Mouse (Mus musculus): Measurements from ENCODE around the gene Immp2l. TPM values are rescaled to one million over a fixed set of nuclear protein-coding genes. Genes with fewer than 3 reads are reported as not detected.

Gene Immp2l
- polyA plus RNA-seq, 1 experiment from 2014 or later, result 6.9 TPM

DNA sequence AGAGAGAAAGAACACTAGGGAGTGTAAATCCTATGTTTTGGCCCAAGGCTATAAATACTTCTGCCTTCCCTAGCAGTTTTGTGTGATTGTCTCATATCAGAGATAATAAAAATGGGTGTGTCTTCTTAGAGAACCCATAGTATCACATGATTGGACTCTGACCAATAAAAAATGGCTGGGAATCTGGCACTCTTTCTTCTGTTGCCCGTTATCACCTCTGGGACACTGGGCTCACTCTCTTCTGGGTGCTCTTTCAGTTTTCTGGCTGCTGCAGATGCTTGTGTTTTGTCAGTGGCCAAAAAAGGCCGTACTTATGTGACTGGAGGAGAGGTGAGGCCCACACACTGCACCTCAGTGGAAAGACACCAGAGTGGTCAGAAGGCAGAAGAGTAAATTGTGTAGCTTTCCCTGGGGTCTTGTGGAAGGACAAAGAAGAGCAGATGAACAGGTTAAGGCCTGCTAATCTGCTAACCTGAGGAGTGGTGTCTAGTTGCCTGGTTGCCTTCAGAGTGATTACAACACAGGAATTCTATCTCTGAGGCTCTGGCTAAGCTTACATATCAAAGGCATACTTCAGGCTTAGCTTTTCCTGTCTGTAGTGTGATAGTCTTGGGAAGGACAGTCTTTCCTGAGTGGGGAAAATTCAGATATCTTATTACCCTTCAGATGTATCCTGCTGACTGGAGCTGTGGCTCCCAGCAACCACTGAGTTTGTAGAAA lies 60.6 kb downstream of the Immp2l start:
- no peak overlapping the region for H3K9ac ChIP-seq (replicated peaks; ENCODE audit: low read depth, low read length)
- no peak overlapping the region for H3K27ac ChIP-seq (ENCODE audit: low read length)
- H3K9me3 ChIP-seq (ENCODE audit: control insufficient read depth, low read length), result no peaks in the 10 kb centered on the region
- H3K4me3 ChIP-seq (replicated peaks; ENCODE audit: low read length), result no peak overlapping the region
- ATAC-seq, result no peak
- no peaks in the 10 kb centered on the region for H3K4me1 ChIP-seq (replicated peaks; ENCODE audit: control insufficient read depth, insufficient read depth, low read length)
- 85% methylated on average over 2 of the region's 2 CpGs for WGBS
- no peaks in the 10 kb centered on the region for H3K36me3 ChIP-seq (ENCODE audit: control insufficient read depth, insufficient read depth)
- H3K27me3 ChIP-seq (replicated peaks; ENCODE audit: control insufficient read depth, insufficient read depth, low read length), result no peaks in the 10 kb centered on the region
- H3K4me2 ChIP-seq (ENCODE audit: low read length), result no peak overlapping the region

DNA sequence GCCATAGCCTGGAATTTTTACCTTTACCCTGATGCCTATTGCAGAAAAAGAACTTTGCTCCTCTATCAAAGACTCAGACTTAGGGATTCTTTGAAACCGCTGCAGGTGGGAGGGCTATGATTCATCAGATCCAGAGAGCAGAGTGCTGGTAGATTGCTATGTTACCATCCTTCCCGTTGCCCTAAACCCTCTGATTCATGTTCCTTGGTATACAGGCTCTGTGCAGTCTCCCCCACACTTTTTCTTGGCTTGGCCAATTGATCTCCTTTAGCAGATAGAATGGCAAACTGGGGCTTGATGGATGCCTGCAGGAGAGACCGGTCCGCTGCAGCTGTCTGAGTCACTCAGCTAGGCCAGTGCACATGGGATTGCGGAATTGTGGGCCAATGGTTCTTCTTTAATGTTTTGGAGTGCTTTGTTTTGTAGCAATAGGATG lies 66.1 kb downstream of the Immp2l start:
- WGBS, result 93% methylated on average over 5 of the region's 5 CpGs

DNA sequence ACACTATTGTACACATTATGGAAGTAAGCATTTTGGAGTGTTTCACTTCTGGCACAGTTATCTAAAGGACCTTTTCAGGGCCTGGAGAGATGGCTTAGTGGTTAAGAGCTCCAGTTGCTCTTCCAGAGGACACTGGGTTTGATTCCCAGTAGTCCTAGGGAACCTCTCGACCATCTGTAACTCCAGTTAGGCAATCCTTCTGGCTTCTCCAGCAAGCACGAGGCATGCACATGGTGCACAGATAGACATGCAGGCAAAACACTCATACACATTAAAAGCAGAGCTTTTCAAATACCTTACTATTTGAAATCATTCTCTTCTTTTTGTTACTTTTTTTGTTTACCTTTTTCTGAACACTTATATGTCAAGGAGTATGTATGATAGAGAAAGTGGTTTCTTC lies 66.9 kb downstream of the Immp2l start:
- ATAC-seq, result no peak

More for the DNA sequence above, 66.1 kb downstream of the Immp2l start:
- no peak overlapping the region for H3K27ac ChIP-seq (ENCODE audit: low read length)
- no peaks in the 10 kb centered on the region for H3K9me3 ChIP-seq (ENCODE audit: control insufficient read depth, low read length)
- H3K4me2 ChIP-seq (ENCODE audit: low read length), result no peak overlapping the region
- ATAC-seq, result no peak
- no peaks in the 10 kb centered on the region for H3K4me1 ChIP-seq (replicated peaks; ENCODE audit: control insufficient read depth, insufficient read depth, low read length)
- H3K4me3 ChIP-seq (replicated peaks; ENCODE audit: low read length), result no peak overlapping the region
- H3K9ac ChIP-seq (replicated peaks; ENCODE audit: low read depth, low read length), result no peak overlapping the region
- H3K27me3 ChIP-seq (replicated peaks; ENCODE audit: control insufficient read depth, insufficient read depth, low read length), result no peaks in the 10 kb centered on the region
- no peaks in the 10 kb centered on the region for H3K36me3 ChIP-seq (ENCODE audit: control insufficient read depth, insufficient read depth)

DNA sequence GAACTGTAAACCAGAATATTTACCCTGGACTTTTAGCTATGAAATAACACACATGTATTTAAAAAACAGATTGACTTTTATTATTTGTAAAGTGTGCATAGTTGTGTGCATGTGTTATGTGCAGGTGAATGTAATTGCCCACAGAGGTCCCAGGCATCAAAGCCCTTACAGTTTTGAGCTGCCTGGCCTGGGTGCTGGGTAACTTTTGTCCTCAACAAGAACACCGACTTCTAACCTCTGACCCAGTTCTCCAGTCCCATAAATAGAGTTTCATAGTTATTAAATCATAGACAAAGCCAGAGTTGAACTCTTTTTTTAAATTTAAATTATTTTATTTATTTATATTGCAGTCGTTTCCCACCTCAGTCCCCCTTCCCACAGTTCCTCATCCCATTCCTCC lies 67.4 kb downstream of the Immp2l start:
- H3K4me1 ChIP-seq (replicated peaks; ENCODE audit: control insufficient read depth, insufficient read depth, low read length), result no peaks in the 10 kb centered on the region
- H3K36me3 ChIP-seq (ENCODE audit: control insufficient read depth, insufficient read depth), result no peaks in the 10 kb centered on the region
- ATAC-seq, result no peak
- no peak overlapping the region for H3K4me3 ChIP-seq (replicated peaks; ENCODE audit: low read length)
- WGBS, result 85% methylated on average over 2 of the region's 2 CpGs
- no peaks in the 10 kb centered on the region for H3K27me3 ChIP-seq (replicated peaks; ENCODE audit: control insufficient read depth, insufficient read depth, low read length)
- no peak overlapping the region for H3K9ac ChIP-seq (replicated peaks; ENCODE audit: low read depth, low read length)
- no peak overlapping the region for H3K4me2 ChIP-seq (ENCODE audit: low read length)
- no peak overlapping the region for H3K27ac ChIP-seq (ENCODE audit: low read length)
- H3K9me3 ChIP-seq (ENCODE audit: control insufficient read depth, low read length), result no peaks in the 10 kb centered on the region

More for the DNA sequence above, 66.9 kb downstream of the Immp2l start:
- no peak overlapping the region for H3K9ac ChIP-seq (replicated peaks; ENCODE audit: low read depth, low read length)
- H3K4me2 ChIP-seq (ENCODE audit: low read length), result no peak overlapping the region
- H3K4me1 ChIP-seq (replicated peaks; ENCODE audit: control insufficient read depth, insufficient read depth, low read length), result no peaks in the 10 kb centered on the region
- no peaks in the 10 kb centered on the region for H3K36me3 ChIP-seq (ENCODE audit: control insufficient read depth, insufficient read depth)
- H3K9me3 ChIP-seq (ENCODE audit: control insufficient read depth, low read length), result no peaks in the 10 kb centered on the region
- H3K27me3 ChIP-seq (replicated peaks; ENCODE audit: control insufficient read depth, insufficient read depth, low read length), result no peaks in the 10 kb centered on the region
- WGBS, result 86% methylated on average over 2 of the region's 2 CpGs
- no peak overlapping the region for H3K4me3 ChIP-seq (replicated peaks; ENCODE audit: low read length)
- H3K27ac ChIP-seq (ENCODE audit: low read length), result no peak overlapping the region

DNA sequence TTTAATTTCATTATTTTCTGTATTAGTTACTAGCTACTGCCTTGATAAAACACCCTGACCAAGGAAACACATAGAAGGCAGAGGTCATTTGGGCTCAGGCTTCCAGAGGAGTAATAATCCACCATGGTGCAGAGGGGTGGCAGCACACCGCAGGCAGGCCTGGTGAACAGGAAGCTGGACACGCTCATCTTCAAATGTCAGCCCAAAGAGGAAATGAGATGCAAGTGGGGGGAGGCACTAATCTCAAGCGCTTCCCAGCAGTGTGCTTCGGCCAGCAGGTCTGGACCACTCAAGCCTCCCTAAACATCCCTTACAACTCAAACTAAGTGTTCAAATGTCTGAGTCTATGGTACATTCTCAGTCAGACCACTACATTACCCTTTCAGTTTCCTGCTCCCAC lies 72.2 kb downstream of the Immp2l start:
- ATAC-seq, result no peak
- Histone ChIP-seq H3K9ac (replicated peaks; ENCODE audit: low read depth, low read length) (no peak overlapping the region), H3K4me3 (replicated peaks; ENCODE audit: low read length) (no peak overlapping the region), H3K9me3 (ENCODE audit: control insufficient read depth, low read length) (no peaks in the 10 kb centered on the region), H3K27me3 (replicated peaks; ENCODE audit: control insufficient read depth, insufficient read depth, low read length) (no peaks in the 10 kb centered on the region), H3K36me3 (ENCODE audit: control insufficient read depth, insufficient read depth) (no peaks in the 10 kb centered on the region), H3K4me1 (replicated peaks; ENCODE audit: control insufficient read depth, insufficient read depth, low read length) (no peaks in the 10 kb centered on the region), H3K4me2 (ENCODE audit: low read length) (no peak overlapping the region), H3K27ac (ENCODE audit: low read length) (no peak overlapping the region)
- WGBS, result 73% methylated on average over 4 of the region's 4 CpGs

DNA sequence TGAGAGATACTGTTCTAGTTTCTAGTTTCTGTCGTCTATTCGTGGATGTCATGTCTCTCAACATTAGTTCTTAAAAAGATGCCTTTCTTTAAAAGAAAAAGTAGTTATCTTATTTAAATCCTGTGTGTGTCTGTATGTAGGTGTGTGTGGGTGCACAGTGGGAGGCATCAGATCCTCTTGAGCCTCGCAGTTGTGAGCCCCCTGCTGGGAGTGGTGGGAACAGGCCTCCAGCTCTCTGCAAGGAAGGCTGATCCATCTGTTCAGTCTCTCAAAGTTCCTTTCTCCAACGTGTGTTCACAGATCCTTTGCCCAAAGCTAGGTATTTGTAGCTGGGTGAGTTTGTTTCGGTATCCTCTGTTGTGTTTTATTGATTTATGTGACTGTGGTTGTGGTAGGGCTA lies 73.5 kb downstream of the Immp2l start:
- H3K4me2 ChIP-seq (ENCODE audit: low read length), result no peak overlapping the region
- 56% methylated on average over 5 of the region's 5 CpGs for WGBS
- no peaks in the 10 kb centered on the region for H3K4me1 ChIP-seq (replicated peaks; ENCODE audit: control insufficient read depth, insufficient read depth, low read length)
- no peak overlapping the region for H3K9ac ChIP-seq (replicated peaks; ENCODE audit: low read depth, low read length)
- H3K27me3 ChIP-seq (replicated peaks; ENCODE audit: control insufficient read depth, insufficient read depth, low read length), result no peaks in the 10 kb centered on the region
- H3K4me3 ChIP-seq (replicated peaks; ENCODE audit: low read length), result no peak overlapping the region
- ATAC-seq, result 0 out of 2 replicates have a peak, but pooled peaks have one; percentile 62
- no peak overlapping the region for H3K27ac ChIP-seq (ENCODE audit: low read length)
- no peaks in the 10 kb centered on the region for H3K36me3 ChIP-seq (ENCODE audit: control insufficient read depth, insufficient read depth)
- no peaks in the 10 kb centered on the region for H3K9me3 ChIP-seq (ENCODE audit: control insufficient read depth, low read length)

DNA sequence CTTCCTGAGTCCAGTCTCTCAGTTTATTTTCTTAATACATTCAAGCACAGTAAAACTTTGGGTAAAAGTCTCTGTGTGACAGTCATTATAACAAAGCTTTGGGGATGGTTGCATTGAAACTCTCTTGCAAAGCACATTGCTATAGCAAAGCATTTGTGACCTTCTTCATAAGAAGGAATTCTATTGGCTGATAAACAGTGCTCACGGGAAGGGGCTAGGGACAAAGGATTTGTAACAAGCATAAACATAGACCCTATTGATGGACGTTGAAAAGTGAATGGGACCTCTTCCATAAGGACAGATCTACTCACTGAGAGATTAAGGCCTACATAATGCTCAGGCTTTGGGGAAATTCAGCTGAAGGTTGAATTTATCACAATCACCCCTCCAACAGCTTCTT lies 85.1 kb downstream of the Immp2l start:
- Histone ChIP-seq H3K9ac (replicated peaks; ENCODE audit: low read depth, low read length) (no peak overlapping the region), H3K27ac (ENCODE audit: low read length) (no peak overlapping the region), H3K9me3 (ENCODE audit: control insufficient read depth, low read length) (no peaks in the 10 kb centered on the region), H3K4me1 (replicated peaks; ENCODE audit: control insufficient read depth, insufficient read depth, low read length) (no peaks in the 10 kb centered on the region), H3K27me3 (replicated peaks; ENCODE audit: control insufficient read depth, insufficient read depth, low read length) (no peaks in the 10 kb centered on the region), H3K4me2 (ENCODE audit: low read length) (no peak overlapping the region), H3K36me3 (ENCODE audit: control insufficient read depth, insufficient read depth) (no peaks in the 10 kb centered on the region), H3K4me3 (replicated peaks; ENCODE audit: low read length) (no peak overlapping the region)
- ATAC-seq, result no peak
- 6% methylated on average over 2 of the region's 2 CpGs for WGBS

DNA sequence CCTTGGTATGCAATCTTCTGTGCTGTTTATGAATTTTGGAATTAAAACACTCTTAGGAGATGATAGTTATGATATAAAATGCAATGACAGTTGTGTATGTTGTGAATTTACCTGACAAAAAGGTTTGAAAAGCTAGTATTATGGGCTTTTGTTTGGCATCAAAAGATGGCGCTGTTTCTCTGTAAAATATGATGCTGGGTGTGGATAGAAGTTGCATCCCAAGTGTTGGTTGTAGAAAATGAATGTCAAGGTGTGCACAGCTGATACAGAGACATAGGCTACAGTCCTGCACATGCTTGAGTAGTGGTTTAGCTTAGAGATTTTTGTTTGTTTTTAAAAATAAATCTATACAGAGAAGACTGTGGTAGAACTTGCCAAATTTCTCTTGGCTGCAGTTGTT lies 87.6 kb downstream of the Immp2l start:
- Histone ChIP-seq H3K9me3 (ENCODE audit: control insufficient read depth, low read length) (no peaks in the 10 kb centered on the region), H3K4me1 (replicated peaks; ENCODE audit: control insufficient read depth, insufficient read depth, low read length) (no peaks in the 10 kb centered on the region), H3K4me3 (replicated peaks; ENCODE audit: low read length) (no peak overlapping the region), H3K4me2 (ENCODE audit: low read length) (no peak overlapping the region), H3K27ac (ENCODE audit: low read length) (no peak overlapping the region), H3K27me3 (replicated peaks; ENCODE audit: control insufficient read depth, insufficient read depth, low read length) (no peaks in the 10 kb centered on the region), H3K9ac (replicated peaks; ENCODE audit: low read depth, low read length) (no peak overlapping the region), H3K36me3 (ENCODE audit: control insufficient read depth, insufficient read depth) (no peaks in the 10 kb centered on the region)
- peak; percentile 58; the same call in 1 of the 2 replicates for ATAC-seq
- 47% methylated on average over 1 of the region's 1 CpGs for WGBS

DNA sequence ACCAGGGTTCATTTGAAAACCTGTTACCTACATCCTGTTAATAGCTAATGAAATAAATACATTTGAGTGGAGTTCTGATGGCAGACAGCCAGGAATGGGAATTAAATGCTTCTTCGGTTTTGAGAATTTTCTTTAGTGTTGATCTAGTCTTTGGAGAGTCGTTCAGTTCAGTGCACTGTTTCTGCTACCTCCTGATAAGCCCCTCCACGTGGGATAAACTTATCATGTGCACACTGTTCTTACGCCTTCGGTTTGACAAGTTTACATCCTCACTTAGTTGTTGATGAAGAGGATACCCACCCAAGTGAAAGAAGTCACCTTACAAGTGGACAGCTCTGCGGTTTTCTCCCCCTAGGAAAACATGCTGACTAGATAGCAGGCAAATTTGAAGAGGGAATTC lies 88.2 kb downstream of the Immp2l start:
- no peaks in the 10 kb centered on the region for H3K36me3 ChIP-seq (ENCODE audit: control insufficient read depth, insufficient read depth)
- WGBS, result 56% methylated on average over 6 of the region's 6 CpGs
- H3K4me1 ChIP-seq (replicated peaks; ENCODE audit: control insufficient read depth, insufficient read depth, low read length), result no peaks in the 10 kb centered on the region
- no peak overlapping the region for H3K9ac ChIP-seq (replicated peaks; ENCODE audit: low read depth, low read length)
- no peak for ATAC-seq
- H3K27me3 ChIP-seq (replicated peaks; ENCODE audit: control insufficient read depth, insufficient read depth, low read length), result no peaks in the 10 kb centered on the region
- no peaks in the 10 kb centered on the region for H3K9me3 ChIP-seq (ENCODE audit: control insufficient read depth, low read length)
- H3K4me3 ChIP-seq (replicated peaks; ENCODE audit: low read length), result no peak overlapping the region
- no peak overlapping the region for H3K4me2 ChIP-seq (ENCODE audit: low read length)
- H3K27ac ChIP-seq (ENCODE audit: low read length), result no peak overlapping the region

DNA sequence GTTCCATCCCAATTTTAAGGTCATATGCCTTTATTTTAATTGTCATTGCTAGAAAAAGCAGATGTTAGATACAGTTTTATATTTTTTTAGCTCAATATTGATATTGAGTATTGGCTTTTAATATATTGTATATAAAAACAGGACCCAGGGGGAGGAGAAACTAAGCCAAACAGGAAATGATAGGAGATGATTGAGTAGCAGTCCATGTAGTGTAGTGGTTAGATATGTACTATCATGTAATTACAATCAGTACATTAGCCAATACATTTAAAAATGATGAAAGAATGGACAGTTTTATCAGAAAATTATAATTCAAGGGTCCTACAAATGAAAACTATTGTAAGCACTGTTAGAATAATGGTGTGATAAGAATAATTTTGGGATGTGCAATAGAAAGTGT lies 94.5 kb downstream of the Immp2l start:
- H3K27me3 ChIP-seq (replicated peaks; ENCODE audit: control insufficient read depth, insufficient read depth, low read length), result no peaks in the 10 kb centered on the region
- H3K9me3 ChIP-seq (ENCODE audit: control insufficient read depth, low read length), result no peaks in the 10 kb centered on the region
- no peak for ATAC-seq
- H3K4me3 ChIP-seq (replicated peaks; ENCODE audit: low read length), result no peak overlapping the region
- H3K4me1 ChIP-seq (replicated peaks; ENCODE audit: control insufficient read depth, insufficient read depth, low read length), result no peaks in the 10 kb centered on the region
- H3K27ac ChIP-seq (ENCODE audit: low read length), result no peak overlapping the region
- no peak overlapping the region for H3K4me2 ChIP-seq (ENCODE audit: low read length)
- no peaks in the 10 kb centered on the region for H3K36me3 ChIP-seq (ENCODE audit: control insufficient read depth, insufficient read depth)
- H3K9ac ChIP-seq (replicated peaks; ENCODE audit: low read depth, low read length), result no peak overlapping the region
